ENCODE assay signal across 10 mouse cellular contexts in genomic region chr2:31294985-31295384, GRCm38 (mm10). TPM values are rescaled to one million over a fixed set of nuclear protein-coding genes. Genes with fewer than 3 reads are reported as not detected.
DNase-seq lines count a peak whose midpoint lies in the region; TF ChIP-seq lines count a peak whose summit lies in the region.
"Had no signal": no experiment of that assay in that cellular context is flagged by ENCODE, and none has a peak within 500 bp of the region (broad histone marks: within the 10 kb centered on the region; RNA-seq: fewer than 3 reads in every experiment).

No protein-coding gene starts in this region.

- no peak for TF ChIP-seq EP300 in ES-Bruce4 (IDR thresholded peaks at IDR 0.05; ENCODE audit: insufficient read depth, low read depth, low read length)

- TF ChIP-seq POLR2A in ES-Bruce4 (IDR thresholded peaks at IDR 0.05; ENCODE audit: insufficient read depth, low read length), result no peak

- peaks cover 3% of the 10 kb centered on the region for H3K4me1 ChIP-seq in ES-Bruce4 (ENCODE audit: control insufficient read depth, insufficient read depth, low read length)

- peak; percentile 50 for DNase-seq in 416B (ENCODE audit: low read depth)
- peak; percentile 48 for DNase-seq in c-Kit-positive CD71-positive TER-119-positive erythroid progenitor cells, embryonic 14.5 days (ENCODE audit: low spot score)
- DNase-seq in gastrocnemius, adult 18-20 months (ENCODE audit: low spot score), result peak; percentile 75
- DNase-seq in layer of hippocampus, adult 2 months (ENCODE audit: low spot score in 2 of 2), result peak in 1 of 2 experiments; percentile 79
- DNase-seq in lung, postnatal 10 days, result peak; percentile 82
- peak; percentile 65 to 69 for DNase-seq in right cerebral cortex, postnatal 36 days (ENCODE audit: low spot score in 2 of 2)
- peak; percentile 53 to 84 for DNase-seq in urinary bladder, postnatal 4 days (ENCODE audit: low spot score in 2 of 2)

- no peak overlapping the region for H3K27ac ChIP-seq in ES-Bruce4 (ENCODE audit: insufficient read depth, low read length)
- no peak overlapping the region; the same call in 1 of the 2 replicates for H3K27ac ChIP-seq in layer of hippocampus, adult 2 months
- H3K27ac ChIP-seq: stomach, embryonic 15.5 days had no signal

- TF ChIP-seq CTCF in ES-Bruce4 (IDR thresholded peaks at IDR 0.05; ENCODE audit: low read depth, low read length), result peak; percentile 94
- peak; percentile 97 for TF ChIP-seq CTCF in layer of hippocampus, adult 2 months (conservative IDR thresholded peaks at IDR 0.05)

- H3K9ac ChIP-seq in ES-Bruce4 (ENCODE audit: low read depth, poor library complexity, severe bottlenecking), result no peak overlapping the region
- H3K9ac ChIP-seq: stomach, embryonic 15.5 days had no signal

- H3K27me3 ChIP-seq in ES-Bruce4 (ENCODE audit: control insufficient read depth, insufficient read depth, low read length, poor library complexity, severe bottlenecking), result no peaks in the 10 kb centered on the region
- H3K27me3 ChIP-seq: stomach, embryonic 15.5 days had no signal

- H3K36me3 ChIP-seq in ES-Bruce4 (ENCODE audit: control insufficient read depth, insufficient read depth, low read length, poor library complexity, severe bottlenecking), result no peaks in the 10 kb centered on the region

- H3K9me3 ChIP-seq in ES-Bruce4 (replicated peaks; ENCODE audit: control insufficient read depth, insufficient read depth, low read length, poor library complexity, severe bottlenecking), result no peaks in the 10 kb centered on the region
- H3K9me3 ChIP-seq: stomach, embryonic 15.5 days had no signal

- no peak overlapping the region for H3K4me3 ChIP-seq in ES-Bruce4 (ENCODE audit: low read depth, low read length)
- no peak overlapping the region for H3K4me3 ChIP-seq in layer of hippocampus, adult 2 months
- H3K4me3 ChIP-seq: stomach, embryonic 15.5 days had no signal

RNA-seq across cellular contexts. Expression of gene Hmcn2, which starts 19.2 kb away (rescaled TPM):
- polyA plus RNA-seq in ES-Bruce4 (2011; ENCODE audit: insufficient read depth, insufficient read length, low read depth, missing spikeins), result 2.7 and 2.9 TPM in 2 replicates
- 10 to 100 TPM; 25.9 to 30.7 TPM for total RNA-seq in gastrocnemius, adult 18-20 months (2021)
- under 1 TPM; 0.32 to 0.51 TPM for total RNA-seq in layer of hippocampus, adult 2 months (2021)
- total RNA-seq: hematopoietic stem cell, adult 5-6 weeks had no signal

RNA-seq across cellular contexts. Expression of gene Ncs1, which starts 49.4 kb away (rescaled TPM):
- polyA plus RNA-seq in ES-Bruce4 (2011; ENCODE audit: insufficient read depth, insufficient read length, low read depth, missing spikeins), result 6.2 and 9.7 TPM in 2 replicates
- total RNA-seq in gastrocnemius, adult 18-20 months (2021), result 1 to 10 TPM; 4.5 to 5.5 TPM
- total RNA-seq in layer of hippocampus, adult 2 months (2021), result 100 to 1,000 TPM; 285 to 294 TPM

Comparison
In these comparisons a context has a peak if more than half of its experiments do, and no peak if none do; other contexts are left out.
1. RNA of gene Hmcn2, which starts 19.2 kb away (total RNA-seq): 25.9 to 30.7 TPM in gastrocnemius, adult 18-20 months; 0.32 to 0.51 TPM in layer of hippocampus, adult 2 months; every median in the first group is over 10 times any median in the second.
2. RNA of gene Ncs1, which starts 49.4 kb away (total RNA-seq): 285 to 294 TPM in layer of hippocampus, adult 2 months; 4.5 to 5.5 TPM in gastrocnemius, adult 18-20 months; every median in the first group is over 10 times any median in the second.